Mouse (Mus musculus) embryonic fibroblast, embryonic 13.5 days (primary cell): ENCODE results near the gene Syngap1.

Experiments
- CTCF ChIP-seq: IDR thresholded peaks from 2 replicates; pipeline ENCODE4 v1.5.1; 2011; ENCODE audit warnings: mild to moderate bottlenecking, control low read depth, low read length, moderate library complexity, borderline replicate concordance; ENCODE audit not compliant: insufficient read depth
- POLR2A ChIP-seq: IDR thresholded peaks from 2 replicates; pipeline ENCODE4 v1.6.1; 2011; ENCODE audit warnings: low read depth, mild to moderate bottlenecking, control low read depth, low read length, moderate library complexity

DNA sequence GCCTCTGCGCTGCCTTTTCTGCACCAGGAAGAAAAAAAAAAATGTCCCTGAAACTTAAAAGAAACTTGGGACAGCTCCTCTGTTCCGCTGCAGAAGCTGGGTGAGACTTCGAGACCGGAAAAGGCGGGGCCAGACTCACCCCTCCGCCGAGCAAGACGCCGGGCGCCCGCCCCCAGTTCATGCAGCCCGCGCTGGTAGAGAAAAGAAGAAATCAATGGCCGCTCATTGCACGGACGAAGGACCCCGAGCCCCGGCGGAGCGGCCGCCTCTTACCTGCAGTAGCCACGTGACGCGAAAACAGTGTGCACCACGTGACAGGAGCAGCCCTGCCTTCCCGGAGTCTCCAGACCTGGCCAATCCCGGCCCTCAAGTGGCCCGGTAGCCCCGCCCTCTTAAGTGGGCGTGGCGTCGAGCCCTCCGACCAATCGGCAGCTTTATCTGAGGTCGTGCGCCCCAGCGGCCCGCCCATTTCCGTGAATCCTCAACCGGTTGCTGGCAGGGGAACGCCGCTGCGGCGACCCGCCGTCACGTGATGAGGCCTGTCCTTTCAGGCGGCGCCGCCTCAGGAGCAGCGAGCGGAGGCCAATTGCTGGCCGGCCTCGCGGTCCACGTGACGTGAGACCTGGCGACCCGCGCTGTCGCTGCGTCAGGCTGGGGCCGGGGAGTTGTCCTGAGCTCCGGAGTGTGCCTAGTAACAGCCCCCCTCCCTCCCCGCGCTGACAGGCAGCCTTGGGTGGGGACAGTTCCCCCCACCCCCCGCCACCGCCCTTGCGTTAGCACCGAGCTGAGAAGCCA is 1.7 kb upstream of the Syngap1 start, which contains the start of gene Cuta:
- TF ChIP-seq CTCF = no peak
- peak; percentile 77 for TF ChIP-seq POLR2A
